Mouse (Mus musculus) intestine, postnatal 0 days (tissue): ENCODE results near the gene Mamdc4. TPM values are rescaled to one million over a fixed set of nuclear protein-coding genes. Genes with fewer than 3 reads are reported as not detected.

Experiments used
- ATAC-seq: fragments of 200-750 bp; cut with Nextera tagmentation; 2 replicates; pipeline ENCODE4 v1.8.0; 2017; ENCODE audit warnings: mild to moderate bottlenecking, moderate TSS enrichment, moderate library complexity
- H3K27ac ChIP-seq: fragments of 300-500 bp; sonication (generic); 2 replicates; pipeline ENCODE4 v1.5.1; 2014; ENCODE audit warnings: mild to moderate bottlenecking, low read depth, low read length, moderate library complexity
- H3K27me3 ChIP-seq: fragments of 300-500 bp; sonication (generic); replicated peaks from 2 replicates; pipeline ENCODE4 v1.6.1; 2014; ENCODE audit warnings: low read length, mixed read lengths; ENCODE audit not compliant: control insufficient read depth, insufficient read depth
- H3K36me3 ChIP-seq: fragments of 300-500 bp; sonication (generic); 2 replicates; pipeline ENCODE4 v1.6.1; 2014; ENCODE audit warnings: mild to moderate bottlenecking, moderate library complexity; ENCODE audit not compliant: control insufficient read depth, insufficient read depth
- H3K4me1 ChIP-seq: fragments of 300-500 bp; sonication (generic); replicated peaks from 2 replicates; pipeline ENCODE4 v1.6.1; 2014; ENCODE audit warnings: antibody characterized with exemption, low read length, mixed read lengths; ENCODE audit not compliant: control insufficient read depth, insufficient read depth
- H3K4me2 ChIP-seq: fragments of 300-500 bp; sonication (generic); replicated peaks from 2 replicates; pipeline ENCODE4 v1.6.1; 2014; ENCODE audit warnings: low read depth, mild to moderate bottlenecking, moderate library complexity
- H3K4me3 ChIP-seq: fragments of 300-500 bp; sonication (generic); 2 replicates; pipeline ENCODE4 v1.5.1; 2014; ENCODE audit warnings: low read depth, low read length
- H3K9ac ChIP-seq: fragments of 300-500 bp; sonication (generic); 2 replicates; pipeline ENCODE4 v1.6.1; 2014; ENCODE audit warnings: mild to moderate bottlenecking, low read depth, low read length
- H3K9me3 ChIP-seq: fragments of 300-500 bp; sonication (generic); 2 replicates; pipeline ENCODE4 v1.6.1; 2016; ENCODE audit warnings: mixed run types; ENCODE audit not compliant: control insufficient read depth
- CTCF ChIP-seq: sonication (generic); IDR thresholded peaks from 2 replicates; pipeline ENCODE4 v1.5.1; 2016; ENCODE audit warnings: low read depth, mild to moderate bottlenecking, control low read depth, antibody characterized with exemption, moderate library complexity
- WGBS: fragments of 180-500 bp; shearing (Covaris S2); extraction: QIAGEN DNeasy Blood & Tissue Kit; methylation state at CpG from one replicate; pipeline ENCODE4 v1.1.7; 2014; 5-methylcytosine and 5-hydroxymethylcytosine counted together
- polyA plus RNA-seq: library from polyadenylated mRNA; unstranded; fragments of >200 nt; fragmentation: Nextera tagmentation; extraction: Ambion mirVana; gene quantifications from 2 replicates; pipeline ENCODE4 v1.2.1, GENCODE M21; 2015

Gene Mamdc4
- 588 and 718 TPM in 2 replicates for polyA plus RNA-seq

DNA sequence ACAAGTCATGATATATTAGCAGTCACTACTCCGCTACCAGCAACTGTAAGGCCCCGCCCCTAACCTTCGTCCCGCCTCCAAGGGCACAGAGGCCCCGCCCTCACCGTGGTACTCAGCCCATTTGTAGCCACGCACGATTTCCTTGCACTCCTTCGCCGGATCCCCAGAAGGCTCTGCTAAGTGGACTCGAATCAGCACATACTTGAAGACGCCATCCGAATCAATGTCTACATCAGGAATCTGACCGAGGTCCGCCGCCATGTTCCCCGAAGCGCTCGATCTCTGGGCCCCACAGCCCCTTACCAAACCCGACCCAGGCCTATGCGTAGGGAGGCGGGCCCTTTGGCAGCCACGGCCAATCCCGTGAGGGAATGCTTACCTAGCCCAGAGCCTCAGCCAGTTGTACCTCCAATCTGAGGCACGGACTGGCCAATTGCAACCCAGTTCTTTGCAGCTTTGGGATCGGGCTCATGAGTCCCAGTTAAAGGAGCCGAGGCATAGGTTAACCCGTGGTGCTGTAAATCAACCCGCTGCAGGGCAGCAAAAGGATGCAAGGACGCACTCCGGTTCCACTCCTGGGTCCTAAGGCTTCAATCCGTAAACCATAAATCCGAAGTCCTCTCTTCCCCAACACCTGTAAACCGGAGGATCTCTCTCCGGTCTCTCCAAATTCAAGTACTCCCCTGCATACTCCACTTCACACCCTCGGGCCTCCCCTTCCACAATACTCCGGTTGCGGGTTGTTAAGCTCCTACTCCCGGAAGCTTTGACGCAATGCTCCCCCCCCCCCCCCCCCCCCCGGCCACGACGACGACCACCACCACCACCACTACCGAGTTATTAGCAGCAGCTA is at the start of gene Mamdc4, which contains the start of gene Phpt1:
Mamdc4 (minus strand) TSS at position 267 of the 853 bp plus-strand sequence.
Phpt1 (minus strand) TSS at position 646 of the 853 bp plus-strand sequence.
- ATAC-seq: peak; percentile 88
- Histone ChIP-seq H3K4me3 (peak within 1 kb of the TSS; percentile 50), H3K9me3 (no peaks in the 10 kb centered on the region), H3K27me3 (peaks cover 35% of the 10 kb centered on the region), H3K4me1 (peaks cover 29% of the 10 kb centered on the region; the same call in 1 of the 2 replicates), H3K9ac (peak within 1 kb of the TSS; percentile 61), H3K36me3 (peaks cover 3% of the 10 kb centered on the region; the same call in 1 of the 2 replicates), H3K4me2 (peak within 1 kb of the TSS; percentile 89), H3K27ac (peak within 1 kb of the TSS; percentile 91)
- WGBS: under 1% methylated on average over 40 of the region's 45 CpGs
- no peak; the same call in 1 of the 2 replicates for TF ChIP-seq CTCF

DNA sequence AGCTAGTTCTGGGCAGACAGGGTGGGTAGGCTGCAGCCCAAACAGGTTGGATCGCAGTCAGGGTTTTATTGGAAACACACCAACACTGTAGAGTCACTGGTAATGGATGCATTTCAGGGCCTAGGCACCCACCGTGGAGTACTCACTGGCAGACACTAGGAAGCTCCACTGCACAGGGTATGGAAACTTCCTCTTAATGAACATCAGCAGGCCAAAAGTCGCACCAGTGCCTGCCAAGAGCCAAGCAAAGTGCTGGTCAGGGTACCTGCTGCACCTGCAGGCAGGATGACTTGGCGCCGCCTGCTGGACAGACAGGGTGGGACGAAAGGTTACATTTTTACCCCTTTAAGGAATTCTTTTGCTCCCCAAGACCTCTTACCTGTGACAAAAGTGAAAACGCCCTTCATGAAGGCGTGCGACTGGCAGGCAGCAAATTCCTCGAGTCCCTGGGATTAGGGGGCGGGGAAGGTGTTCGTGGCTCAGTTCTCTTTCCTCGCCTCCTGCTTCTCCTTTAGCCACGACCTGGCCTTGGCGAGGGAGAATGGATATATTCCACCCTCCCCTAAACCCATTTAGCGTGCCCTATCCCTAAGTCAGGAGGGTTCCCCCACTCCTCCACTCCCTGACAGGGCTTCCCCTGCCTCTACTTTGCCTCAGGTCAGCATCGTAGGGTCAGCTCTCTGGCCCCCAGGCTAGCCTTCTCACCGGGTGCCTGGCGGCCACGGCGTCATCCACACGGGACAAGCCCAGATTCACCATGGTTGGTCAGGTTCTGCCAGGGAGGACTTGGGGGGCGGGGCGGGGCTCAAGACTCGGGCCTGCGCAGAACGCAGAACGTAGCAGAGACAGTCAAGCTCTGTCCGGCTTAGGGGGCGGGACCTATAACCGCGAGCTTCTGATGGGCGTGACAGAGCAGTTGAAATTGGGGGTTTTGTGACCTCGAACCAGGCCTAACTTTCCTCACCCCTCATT is 46.9 kb upstream of the Mamdc4 start, which contains the start of gene Tmem141:
Tmem141 (minus strand) TSS at position 777 of the 972 bp plus-strand sequence.
- ATAC-seq: peak; percentile 86
- no peaks in the 10 kb centered on the region for H3K4me1 ChIP-seq
- H3K36me3 ChIP-seq: no peaks in the 10 kb centered on the region; the same call in 1 of the 2 replicates
- H3K9ac ChIP-seq: peak within 1 kb of the TSS; percentile 28
- TF ChIP-seq CTCF: peak; percentile 86
- no peak within 1 kb of the TSS for H3K27ac ChIP-seq
- peak within 1 kb of the TSS; percentile 47 for H3K4me3 ChIP-seq
- peaks cover 9% of the 10 kb centered on the region; the same call in 1 of the 2 replicates for H3K27me3 ChIP-seq
- no peaks in the 10 kb centered on the region for H3K9me3 ChIP-seq
- WGBS: 5% methylated on average over 34 of the region's 34 CpGs
- peak within 1 kb of the TSS; percentile 78 for H3K4me2 ChIP-seq

DNA sequence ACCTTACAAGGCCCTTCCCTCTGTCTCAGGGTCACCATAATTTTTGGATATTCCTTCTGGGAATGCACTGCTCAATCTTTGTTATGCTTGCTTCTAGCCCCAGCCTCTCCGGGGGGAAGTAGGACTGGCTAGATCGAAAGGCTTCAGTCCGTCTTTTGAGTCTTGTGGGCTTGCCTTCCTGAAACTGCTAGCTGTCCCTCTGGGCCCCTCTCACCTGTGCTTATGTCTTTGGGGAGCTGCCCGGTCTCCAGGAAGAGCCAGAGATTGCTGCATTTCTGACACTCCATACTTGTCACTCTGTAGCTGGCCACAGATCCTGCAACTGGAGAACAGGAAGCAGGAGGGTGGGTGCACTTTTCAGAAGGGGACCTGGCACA is 46.2 kb upstream of the Mamdc4 start:
- H3K27ac ChIP-seq: no peak overlapping the region
- H3K4me2 ChIP-seq: no peak overlapping the region
- ATAC-seq: no peak
- H3K4me3 ChIP-seq: no peak overlapping the region
- H3K27me3 ChIP-seq: peaks cover 14% of the 10 kb centered on the region; the same call in 1 of the 2 replicates
- WGBS: 87% methylated on average over 4 of the region's 4 CpGs
- H3K36me3 ChIP-seq: no peaks in the 10 kb centered on the region; the same call in 1 of the 2 replicates
- no peak for TF ChIP-seq CTCF
- H3K9me3 ChIP-seq: no peaks in the 10 kb centered on the region
- no peaks in the 10 kb centered on the region for H3K4me1 ChIP-seq
- H3K9ac ChIP-seq: no peak overlapping the region

DNA sequence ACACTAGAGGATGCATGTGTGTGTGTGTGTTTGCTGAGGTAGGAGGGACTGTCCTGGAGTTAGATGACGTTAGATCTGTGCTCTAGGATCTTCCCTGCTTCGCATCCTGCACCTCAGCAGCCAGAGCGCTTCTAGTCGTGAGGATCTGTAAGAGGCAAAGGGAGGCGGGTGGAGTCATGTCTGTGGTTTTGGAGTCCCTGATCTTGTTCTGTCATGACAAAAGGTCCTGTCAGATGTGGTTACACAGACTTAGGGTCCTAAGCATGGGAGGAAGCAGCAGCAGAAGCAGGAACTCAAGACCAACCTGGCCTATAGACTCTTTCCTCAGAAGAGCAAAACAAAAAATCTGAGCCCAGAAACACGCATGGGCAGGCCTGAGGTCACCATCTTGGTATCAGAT is 45.7 kb upstream of the Mamdc4 start:
- 84% methylated on average over 6 of the region's 6 CpGs for WGBS
- Histone ChIP-seq H3K4me3 (no peak overlapping the region), H3K36me3 (no peaks in the 10 kb centered on the region; the same call in 1 of the 2 replicates), H3K27me3 (peaks cover 14% of the 10 kb centered on the region; the same call in 1 of the 2 replicates), H3K4me2 (no peak overlapping the region), H3K4me1 (no peaks in the 10 kb centered on the region), H3K9me3 (no peaks in the 10 kb centered on the region), H3K9ac (no peak overlapping the region), H3K27ac (no peak overlapping the region)
- no peak for TF ChIP-seq CTCF
- ATAC-seq: no peak

DNA sequence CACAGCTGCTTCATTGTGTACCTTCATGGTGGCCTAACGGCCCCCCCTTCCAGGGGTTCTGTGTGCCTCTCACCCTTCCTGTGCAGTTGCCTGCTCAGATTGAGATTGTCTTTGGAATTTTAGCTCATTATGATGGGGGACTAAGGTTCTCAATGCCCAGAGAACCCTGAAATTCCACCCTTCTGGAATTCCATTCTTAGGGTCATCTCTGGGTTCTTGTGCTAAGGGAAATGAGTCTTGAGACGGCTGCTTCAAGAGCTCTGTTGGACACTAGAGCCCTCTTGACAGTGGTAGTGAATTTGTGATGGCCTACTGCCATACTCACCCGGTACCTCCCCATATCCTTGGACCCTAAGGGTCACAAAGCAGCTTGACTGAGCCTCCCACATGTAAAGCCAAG is 42.9 kb upstream of the Mamdc4 start, which contains the start of gene Ccdc183:
Ccdc183 (minus strand) TSS at position 101 of the 400 bp plus-strand sequence.
- no peak within 1 kb of the TSS for H3K27ac ChIP-seq
- H3K9ac ChIP-seq: no peak within 1 kb of the TSS
- peaks cover 14% of the 10 kb centered on the region; the same call in 1 of the 2 replicates for H3K27me3 ChIP-seq
- no peak for ATAC-seq
- H3K36me3 ChIP-seq: no peaks in the 10 kb centered on the region; the same call in 1 of the 2 replicates
- no peaks in the 10 kb centered on the region for H3K9me3 ChIP-seq
- no peak for TF ChIP-seq CTCF
- H3K4me1 ChIP-seq: no peaks in the 10 kb centered on the region
- 74% methylated on average over 3 of the region's 3 CpGs for WGBS
- H3K4me3 ChIP-seq: no peak within 1 kb of the TSS
- no peak within 1 kb of the TSS for H3K4me2 ChIP-seq
